23 mouse cellular contexts compared by ENCODE assay signal in the genomic region with DNA sequence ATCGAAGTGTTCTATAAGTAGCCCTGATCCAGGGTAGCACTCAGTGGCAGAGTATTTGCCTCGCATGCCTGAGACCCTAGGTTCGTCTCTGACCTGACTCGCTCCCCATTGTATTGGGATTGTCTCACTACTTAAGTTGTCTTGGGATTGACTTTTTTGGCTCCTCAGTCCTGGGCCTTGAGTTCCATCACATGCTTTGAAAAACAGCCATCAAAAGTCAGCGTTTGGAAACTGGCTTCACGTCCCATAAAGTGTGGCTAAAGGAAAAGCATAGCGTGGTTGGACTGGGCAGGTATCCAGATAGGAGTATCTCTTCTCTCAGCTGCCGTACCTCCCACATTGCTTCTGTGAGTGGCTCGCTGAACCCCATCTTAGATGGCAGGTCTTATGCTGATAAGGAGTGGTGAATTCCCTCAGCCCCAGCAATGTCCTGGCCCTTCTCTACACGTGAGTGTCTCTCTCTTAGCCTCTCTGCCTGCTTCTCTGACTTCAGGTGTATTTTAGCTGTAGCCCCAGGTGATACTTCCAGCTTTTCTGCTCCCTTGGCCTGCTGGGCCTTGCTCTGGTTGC. TPM values are rescaled to one million over a fixed set of nuclear protein-coding genes. Genes with fewer than 3 reads are reported as not detected.
DNase-seq lines count a peak whose midpoint lies in the region; ATAC-seq lines count a peak whose summit lies in the region.
"Had no signal": no experiment of that assay in that cellular context is flagged by ENCODE, and none has a peak within 500 bp of the region (broad histone marks: within the 10 kb centered on the region; RNA-seq: fewer than 3 reads in every experiment).

No protein-coding gene starts in this region.

- DNase-seq in cerebellum, adult 18-20 months: peak; percentile 43 to 52
- no peak for DNase-seq in cerebellum, adult 11 months
- peak; percentile 29 for DNase-seq in MEL-GATA-1-ER (ENCODE audit: extremely low read depth, low read depth)
- DNase-seq in spleen, adult 18-20 months: no peak
- no peak for DNase-seq in right cerebral cortex, postnatal 14 days
- DNase-seq in kidney, adult 18-20 months: no peak
- DNase-seq: adrenal gland, adult 2 months; cerebellum, postnatal 10 days; embryo, embryonic 11 days; forebrain, postnatal 0 days; heart, postnatal 14 days; kidney, adult 8-10 months; kidney, postnatal 36 days; layer of hippocampus, adult 9-11 months; lung, adult 2 months; thymus, postnatal 36 days had no signal

- H3K9me3 ChIP-seq in liver, embryonic 16.5 days (replicated peaks; ENCODE audit: control insufficient read depth, low read length): no peaks in the 10 kb centered on the region
- H3K9me3 ChIP-seq: forebrain, embryonic 10.5 days; G1E; hindbrain, embryonic 12.5 days had no signal

- H3K27me3 ChIP-seq in liver, embryonic 16.5 days (ENCODE audit: control insufficient read depth, insufficient read depth, low read depth, low read length): no peaks in the 10 kb centered on the region; the same call in 1 of the 2 replicates
- H3K27me3 ChIP-seq: hindbrain, embryonic 12.5 days had no signal

- no peak overlapping the region for H3K4me3 ChIP-seq in liver, embryonic 16.5 days (ENCODE audit: low read depth, low read length)
- H3K4me3 ChIP-seq: forebrain, embryonic 10.5 days; hindbrain, embryonic 12.5 days had no signal

- H3K36me3 ChIP-seq in liver, embryonic 16.5 days (ENCODE audit: control insufficient read depth, insufficient read depth): no peaks in the 10 kb centered on the region
- H3K36me3 ChIP-seq: forebrain, embryonic 10.5 days; G1E; hindbrain, embryonic 12.5 days had no signal

- peak; percentile 86 for ATAC-seq in erythroid progenitor cell, adult 5-6 weeks (replicated peaks; ENCODE audit: low FRiP score, poor library complexity, severe bottlenecking)
- peak; percentile 82 for ATAC-seq in liver, embryonic 16.5 days (ENCODE audit: low read depth)
- ATAC-seq: forebrain, postnatal 0 days; midbrain, embryonic 16.5 days had no signal

- H3K27ac ChIP-seq in liver, embryonic 16.5 days (ENCODE audit: low read length): no peak overlapping the region
- H3K27ac ChIP-seq: forebrain, embryonic 10.5 days; hindbrain, embryonic 12.5 days had no signal

- H3K9ac ChIP-seq in liver, embryonic 16.5 days (ENCODE audit: low read depth, low read length): no peak overlapping the region
- H3K9ac ChIP-seq: forebrain, postnatal 0 days; hindbrain, embryonic 12.5 days had no signal

- whole genome bisulfite sequencing in liver, embryonic 16.5 days (ENCODE audit: insufficient replicate concordance): 48% methylated on average over 10 of the region's 10 CpGs

- H3K4me1 ChIP-seq in liver, embryonic 16.5 days (ENCODE audit: control insufficient read depth, low read depth, low read length): peaks cover 5% of the 10 kb centered on the region; the same call in 1 of the 2 replicates
- H3K4me1 ChIP-seq: forebrain, embryonic 10.5 days; hindbrain, embryonic 12.5 days had no signal

- no peak overlapping the region for H3K4me2 ChIP-seq in liver, embryonic 16.5 days (ENCODE audit: low read depth, low read length)
- H3K4me2 ChIP-seq: heart, embryonic 11.5 days; hindbrain, embryonic 12.5 days had no signal

RNA-seq across cellular contexts. Expression of gene Ubash3b, which starts 34.3 kb away (rescaled TPM):
- total RNA-seq in erythroid progenitor cell, adult 5-6 weeks (2015; ENCODE audit: low replicate concordance): 3.4 and 6.1 TPM in 2 replicates
- total RNA-seq in erythroid progenitor cell, adult 5-6 weeks (2017; ENCODE audit: low replicate concordance): 1.8 and 11.4 TPM in 2 replicates
- polyA plus RNA-seq in liver, embryonic 16.5 days (2015; fragmentation: Nextera tagmentation; extraction: Ambion mirVana): 4.6 and 4.7 TPM in 2 replicates

Comparison
In these comparisons a context has a peak if more than half of its experiments do, and no peak if none do; other contexts are left out.
1. DNase-seq: peak in cerebellum, adult 18-20 months (2 of 2) and MEL-GATA-1-ER (single experiment); none in cerebellum, adult 11 months (single experiment), spleen, adult 18-20 months (0 of 2), right cerebral cortex, postnatal 14 days (single experiment) and kidney, adult 18-20 months (single experiment).